Comparison of ENCODE assay signal across 8 mouse cellular contexts in the genomic region with DNA sequence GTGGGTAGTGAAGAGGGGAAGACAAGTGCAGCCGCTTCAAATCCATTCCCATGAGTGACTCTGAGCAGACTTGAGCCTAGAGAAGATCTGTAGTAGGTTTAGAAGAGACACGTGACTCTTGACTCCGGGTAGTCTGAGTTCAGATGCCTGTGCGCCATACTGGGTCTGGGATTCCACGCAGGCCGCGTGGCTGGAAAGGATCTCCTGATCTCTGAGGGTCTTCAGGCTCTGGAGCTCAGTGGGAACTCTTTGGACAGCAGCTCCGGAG. TPM values are rescaled to one million over a fixed set of nuclear protein-coding genes. Genes with fewer than 3 reads are reported as not detected.
DNase-seq lines count a peak whose midpoint lies in the region; ATAC-seq lines count a peak whose summit lies in the region.

No protein-coding gene starts in this region.

- ATAC-seq in kidney, embryonic 16.5 days (ENCODE audit: low FRiP score, low TSS enrichment) = no peak
- ATAC-seq in embryonic facial prominence, embryonic 12.5 days (ENCODE audit: insufficient number of reproducible peaks, insufficient read depth, low FRiP score, low TSS enrichment) = no peak
- no peak for ATAC-seq in limb, embryonic 11.5 days (ENCODE audit: insufficient number of reproducible peaks, low FRiP score, low TSS enrichment, low read depth)
- no peak for ATAC-seq in neural tube, embryonic 14.5 days (ENCODE audit: low read depth)

- DNase-seq in kidney, postnatal 36 days = no peak
- no peak for DNase-seq in limb, embryonic 11.5 days (ENCODE audit: low spot score)
- DNase-seq in ovary, postnatal 36 days (ENCODE audit: low spot score) = no peak
- no peak for DNase-seq in layer of hippocampus, postnatal 25 days (ENCODE audit: extremely low spot score in 1 of 2, low spot score in 1 of 2)
- DNase-seq in thymus, postnatal 10 days (ENCODE audit: low spot score in 2 of 2) = no peak

- H3K9me3 ChIP-seq in kidney, embryonic 16.5 days (ENCODE audit: low read length) = no peaks in the 10 kb centered on the region
- H3K9me3 ChIP-seq in embryonic facial prominence, embryonic 12.5 days = no peaks in the 10 kb centered on the region
- no peaks in the 10 kb centered on the region for H3K9me3 ChIP-seq in limb, embryonic 11.5 days (ENCODE audit: control insufficient read depth, low read length)
- no peaks in the 10 kb centered on the region for H3K9me3 ChIP-seq in neural tube, embryonic 14.5 days (ENCODE audit: control insufficient read depth, low read length)

- no peak overlapping the region for H3K27ac ChIP-seq in kidney, embryonic 16.5 days (ENCODE audit: low read length)
- no peak overlapping the region for H3K27ac ChIP-seq in embryonic facial prominence, embryonic 12.5 days
- H3K27ac ChIP-seq in limb, embryonic 11.5 days (replicated peaks; ENCODE audit: low read depth, low read length) = no peak overlapping the region
- H3K27ac ChIP-seq in neural tube, embryonic 14.5 days (ENCODE audit: low read depth, low read length) = no peak overlapping the region

- WGBS in kidney, embryonic 16.5 days = 19% methylated on average over 8 of the region's 8 CpGs
- 8% methylated on average over 8 of the region's 8 CpGs for WGBS in embryonic facial prominence, embryonic 12.5 days
- WGBS in limb, embryonic 11.5 days = 5% methylated on average over 8 of the region's 8 CpGs
- WGBS in neural tube, embryonic 14.5 days = 6% methylated on average over 8 of the region's 8 CpGs

- 0 out of 2 replicates have a peak, but pooled peaks cover 2% of the 10 kb centered on the region for H3K27me3 ChIP-seq in kidney, embryonic 16.5 days (ENCODE audit: insufficient read depth, low read length)
- peaks cover 8% of the 10 kb centered on the region for H3K27me3 ChIP-seq in embryonic facial prominence, embryonic 12.5 days
- H3K27me3 ChIP-seq in limb, embryonic 11.5 days (ENCODE audit: control insufficient read depth, insufficient read depth, low read length) = no peaks in the 10 kb centered on the region
- 0 out of 2 replicates have a peak, but pooled peaks cover 3% of the 10 kb centered on the region for H3K27me3 ChIP-seq in neural tube, embryonic 14.5 days (ENCODE audit: control insufficient read depth, insufficient read depth, low read length)

- H3K4me1 ChIP-seq in kidney, embryonic 16.5 days (ENCODE audit: insufficient read depth, low read length) = peaks cover 32% of the 10 kb centered on the region
- H3K4me1 ChIP-seq in embryonic facial prominence, embryonic 12.5 days = peaks cover 30% of the 10 kb centered on the region
- H3K4me1 ChIP-seq in limb, embryonic 11.5 days (ENCODE audit: control insufficient read depth, insufficient read depth, low read length) = peaks cover 11% of the 10 kb centered on the region
- H3K4me1 ChIP-seq in neural tube, embryonic 14.5 days (ENCODE audit: control insufficient read depth, insufficient read depth, low read length) = peaks cover 7% of the 10 kb centered on the region

- H3K9ac ChIP-seq in kidney, embryonic 16.5 days (replicated peaks; ENCODE audit: low read length) = peak overlapping the region; percentile 64
- no peak overlapping the region; the same call in 1 of the 2 replicates for H3K9ac ChIP-seq in embryonic facial prominence, embryonic 12.5 days
- peak overlapping the region; percentile 46 for H3K9ac ChIP-seq in limb, embryonic 11.5 days (ENCODE audit: low read length)
- peak overlapping the region; percentile 53 for H3K9ac ChIP-seq in neural tube, embryonic 14.5 days (replicated peaks; ENCODE audit: low read depth, low read length)

- no peaks in the 10 kb centered on the region for H3K36me3 ChIP-seq in kidney, embryonic 16.5 days (ENCODE audit: insufficient read depth, low read length)
- H3K36me3 ChIP-seq in embryonic facial prominence, embryonic 12.5 days = no peaks in the 10 kb centered on the region
- no peaks in the 10 kb centered on the region for H3K36me3 ChIP-seq in limb, embryonic 11.5 days (ENCODE audit: control insufficient read depth, insufficient read depth, low read length)
- H3K36me3 ChIP-seq in neural tube, embryonic 14.5 days (ENCODE audit: control insufficient read depth, insufficient read depth, low read length) = no peaks in the 10 kb centered on the region

- peak overlapping the region; percentile 55 for H3K4me3 ChIP-seq in kidney, embryonic 16.5 days (ENCODE audit: low read length)
- H3K4me3 ChIP-seq in embryonic facial prominence, embryonic 12.5 days = peak overlapping the region; percentile 44
- H3K4me3 ChIP-seq in limb, embryonic 11.5 days (ENCODE audit: low read depth, low read length) = peak overlapping the region; percentile 38
- peak overlapping the region; percentile 47 for H3K4me3 ChIP-seq in neural tube, embryonic 14.5 days (ENCODE audit: low read depth, low read length)

- peak overlapping the region; percentile 96 for H3K4me2 ChIP-seq in kidney, embryonic 16.5 days (replicated peaks; ENCODE audit: low read depth, low read length)
- H3K4me2 ChIP-seq in embryonic facial prominence, embryonic 12.5 days (replicated peaks) = peak overlapping the region; percentile 89
- peak overlapping the region; percentile 94 for H3K4me2 ChIP-seq in limb, embryonic 11.5 days (ENCODE audit: low read depth, severe bottlenecking)
- H3K4me2 ChIP-seq in neural tube, embryonic 14.5 days (ENCODE audit: low read depth, low read length) = peak overlapping the region; percentile 99

RNA-seq across cellular contexts. Expression of a gene that starts 53.5 kb away (rescaled TPM):
- polyA plus RNA-seq in kidney, embryonic 16.5 days (2015; fragmentation: Nextera tagmentation; extraction: Ambion mirVana) = 13.6 and 15.0 TPM in 2 replicates
- polyA plus RNA-seq in embryonic facial prominence, embryonic 12.5 days (2016; fragmentation: Nextera tagmentation; extraction: Ambion mirVana) = 22.1 and 23.0 TPM in 2 replicates
- polyA plus RNA-seq in limb, embryonic 11.5 days (2014; fragmentation: Nextera tagmentation; extraction: Ambion mirVana) = 23.5 and 26.0 TPM in 2 replicates
- 8.0 and 8.3 TPM in 2 replicates for polyA plus RNA-seq in neural tube, embryonic 14.5 days (2014; fragmentation: Nextera tagmentation; extraction: Ambion mirVana)
- total RNA-seq in layer of hippocampus, postnatal 25 days (2021) = 10 to 100 TPM in 1 of 2 experiments, 1 to 10 TPM in 1; 7.0 to 10.3 TPM
